Mouse (Mus musculus) limb, embryonic 10.5 days (tissue): ENCODE results near the gene Il4. TPM values are rescaled to one million over a fixed set of nuclear protein-coding genes. Genes with fewer than 3 reads are reported as not detected.
A peak's percentile ranks its signal among the peaks of the same experiment; 100 is the strongest.
"Not testable (repeated sequence)": the region's sequence is repeated elsewhere in the genome, so short reads cannot be mapped to it uniquely, and the experiment has no call there.

Experiments used
- DNase-seq: peaks from one replicate; pipeline ENCODE4 v3.0.0-alpha.2; 2017; ENCODE audit warnings: low spot score
- H3K27ac ChIP-seq: fragments of 300-500 bp; sonication (generic); 2 replicates; pipeline ENCODE4 v1.5.1; 2016; ENCODE audit warnings: mild to moderate bottlenecking
- H3K27me3 ChIP-seq: fragments of 300-500 bp; sonication (generic); 2 replicates; pipeline ENCODE4 v1.6.1; 2016; ENCODE audit warnings: low read depth, mild to moderate bottlenecking; ENCODE audit not compliant: poor library complexity, severe bottlenecking
- H3K36me3 ChIP-seq: fragments of 300-500 bp; sonication (generic); 2 replicates; pipeline ENCODE4 v1.6.1; 2016; ENCODE audit warnings: mild to moderate bottlenecking, moderate library complexity
- H3K4me1 ChIP-seq: fragments of 300-500 bp; sonication (generic); 2 replicates; pipeline ENCODE4 v1.6.1; 2016
- H3K4me3 ChIP-seq: fragments of 300-500 bp; sonication (generic); 2 replicates; pipeline ENCODE4 v1.5.1; 2016; ENCODE audit warnings: mild to moderate bottlenecking, moderate library complexity
- H3K9me3 ChIP-seq: fragments of 300-500 bp; sonication (generic); replicated peaks from 2 replicates; pipeline ENCODE4 v1.6.1; 2016; ENCODE audit warnings: mild to moderate bottlenecking
- WGBS: fragments of 180-500 bp; shearing (Covaris S2); methylation state at CpG from one replicate; pipeline ENCODE4 v1.1.7; 2016; 5-methylcytosine and 5-hydroxymethylcytosine counted together
- polyA plus RNA-seq: library from polyadenylated mRNA; unstranded; fragments of >200 nt; fragmentation: Nextera tagmentation; extraction: Ambion mirVana; gene quantifications from 2 replicates; pipeline ENCODE4 v1.2.1, GENCODE M21; 2016

Gene Il4
- polyA plus RNA-seq, 1 experiment from 2014 or later, result 0.58 TPM

DNA sequence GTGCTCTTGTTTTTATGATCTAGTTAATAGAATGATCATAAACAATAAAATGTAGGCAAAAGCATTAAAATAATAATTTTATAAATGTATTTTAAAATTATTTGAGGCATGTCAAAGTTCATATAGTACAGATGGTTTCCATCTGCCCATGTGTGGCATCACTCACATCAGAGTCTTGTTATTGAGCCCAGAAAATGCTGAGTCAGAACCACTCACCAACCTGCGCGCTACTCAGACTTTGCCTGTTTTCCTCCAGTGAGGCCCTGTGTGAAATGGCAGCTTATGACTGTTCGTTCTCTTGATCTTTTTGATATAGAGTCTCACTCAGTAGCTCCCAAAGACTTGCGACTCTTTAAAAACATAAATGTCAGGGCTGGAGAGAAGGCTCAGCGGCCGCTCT lies 33.0 kb downstream of the Il4 start:
- H3K36me3 ChIP-seq, result peaks cover 69% of the 10 kb centered on the region
- 0 out of 2 replicates have a peak, but pooled peaks cover 4% of the 10 kb centered on the region for H3K4me1 ChIP-seq
- no peak overlapping the region for H3K27ac ChIP-seq
- no peak overlapping the region for H3K4me3 ChIP-seq
- no peaks in the 10 kb centered on the region for H3K27me3 ChIP-seq
- 94% methylated on average over 6 of the region's 6 CpGs for WGBS
- no peak for DNase-seq
- no peaks in the 10 kb centered on the region for H3K9me3 ChIP-seq

DNA sequence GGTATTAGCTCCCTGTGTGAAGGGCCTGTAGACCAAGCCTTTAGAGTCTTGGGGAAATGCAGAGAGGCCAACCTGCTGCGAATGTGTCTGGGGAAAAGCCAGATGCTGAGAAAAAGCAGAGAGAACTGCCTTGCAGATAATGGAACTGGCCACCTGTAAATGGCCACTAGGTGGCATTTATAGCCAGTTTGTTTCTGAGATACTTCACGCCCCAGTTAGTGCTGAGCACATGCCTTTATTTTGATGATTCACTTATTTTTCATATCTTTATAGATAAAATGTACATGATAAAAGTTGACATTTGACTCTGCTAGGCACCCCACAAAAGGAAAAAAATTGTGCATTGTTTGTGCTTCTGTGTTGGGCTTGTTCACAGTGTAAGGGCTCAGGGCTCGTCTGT lies 33.6 kb downstream of the Il4 start:
- H3K36me3 ChIP-seq, result peaks cover 75% of the 10 kb centered on the region
- 75% methylated on average over 3 of the region's 3 CpGs for WGBS
- peak; percentile 36 for DNase-seq

GRCm38 (mm10) chr11:53583151-53583550 lies 35.3 kb downstream of the Il4 start:
- no peaks in the 10 kb centered on the region for H3K27me3 ChIP-seq
- DNase-seq, result no peak
- H3K27ac ChIP-seq, result no peak overlapping the region
- 0 out of 2 replicates have a peak, but pooled peaks cover 4% of the 10 kb centered on the region for H3K4me1 ChIP-seq
- WGBS, result 85% methylated on average over 10 of the region's 10 CpGs
- no peak overlapping the region for H3K4me3 ChIP-seq
- H3K36me3 ChIP-seq, result peaks cover 74% of the 10 kb centered on the region
- H3K9me3 ChIP-seq, result no peaks in the 10 kb centered on the region

More for the DNA sequence above, 33.6 kb downstream of the Il4 start:
- H3K27ac ChIP-seq, result no peak overlapping the region
- H3K9me3 ChIP-seq, result no peaks in the 10 kb centered on the region
- H3K4me1 ChIP-seq, result 0 out of 2 replicates have a peak, but pooled peaks cover 4% of the 10 kb centered on the region
- H3K4me3 ChIP-seq, result no peak overlapping the region
- H3K27me3 ChIP-seq, result no peaks in the 10 kb centered on the region

- Histone ChIP-seq H3K36me3 (peaks cover 64% of the 10 kb centered on the region), H3K27me3 (no peaks in the 10 kb centered on the region), H3K9me3 (no peaks in the 10 kb centered on the region), H3K27ac (no peak overlapping the region), H3K4me1 (no peaks in the 10 kb centered on the region), H3K4me3 (no peak overlapping the region)
- WGBS, result over 99% methylated on average over 3 of the region's 3 CpGs
- no peak for DNase-seq
These were observed 37.9 kb downstream of the Il4 start for GRCm38 (mm10) chr11:53580562-53580961.

DNA sequence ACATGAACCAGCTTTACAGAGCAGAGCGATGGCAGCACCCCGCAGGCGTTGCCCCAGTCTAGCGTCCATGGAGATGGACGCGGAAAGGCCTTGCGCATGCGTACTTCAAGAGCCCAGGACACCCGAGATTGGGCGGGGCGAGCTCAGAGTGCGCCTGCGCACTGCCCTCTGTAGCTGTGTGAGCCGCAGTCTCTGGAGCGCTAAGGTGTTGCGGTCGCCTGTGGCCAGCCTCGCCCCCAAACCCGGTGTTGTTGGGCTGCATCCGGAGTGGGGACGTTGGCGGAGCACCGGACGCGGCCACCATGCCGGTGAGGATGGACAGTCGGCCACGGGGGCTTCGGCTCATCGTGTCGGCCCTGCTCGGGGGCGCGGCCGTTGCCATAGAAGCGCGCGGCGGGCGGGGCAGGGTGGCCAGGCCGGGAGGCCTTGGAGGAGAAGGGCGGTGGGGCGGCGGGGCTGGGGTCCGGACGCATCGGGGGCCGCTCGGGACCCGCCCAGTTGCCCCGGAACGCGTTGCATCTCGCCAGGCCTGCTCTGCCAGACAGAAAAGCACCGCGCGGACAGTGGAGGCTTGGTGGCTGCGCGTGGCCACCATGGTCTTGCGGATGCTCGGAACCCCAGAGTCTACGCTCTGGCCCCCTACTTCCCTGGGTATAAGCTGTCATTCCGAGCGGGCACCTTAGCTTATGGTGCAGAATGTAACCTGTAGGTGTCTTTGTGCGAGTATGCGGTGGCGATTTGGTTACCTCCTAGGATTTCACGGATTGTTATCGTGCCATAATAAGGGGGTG lies 51.0 kb downstream of the Il4 start, which contains the start of gene Kif3a:
Kif3a (plus strand) TSS at position 156 of the 791 bp plus-strand sequence.
- no peaks in the 10 kb centered on the region for H3K9me3 ChIP-seq
- peak within 1 kb of the TSS; percentile 90 for H3K27ac ChIP-seq
- peak; percentile 97 for DNase-seq
- 1% methylated on average over 60 of the region's 69 CpGs for WGBS
- H3K36me3 ChIP-seq, result peaks cover 10% of the 10 kb centered on the region
- H3K4me3 ChIP-seq, result peak within 1 kb of the TSS; percentile 95
- peaks cover 19% of the 10 kb centered on the region for H3K4me1 ChIP-seq
- no peaks in the 10 kb centered on the region for H3K27me3 ChIP-seq

DNA sequence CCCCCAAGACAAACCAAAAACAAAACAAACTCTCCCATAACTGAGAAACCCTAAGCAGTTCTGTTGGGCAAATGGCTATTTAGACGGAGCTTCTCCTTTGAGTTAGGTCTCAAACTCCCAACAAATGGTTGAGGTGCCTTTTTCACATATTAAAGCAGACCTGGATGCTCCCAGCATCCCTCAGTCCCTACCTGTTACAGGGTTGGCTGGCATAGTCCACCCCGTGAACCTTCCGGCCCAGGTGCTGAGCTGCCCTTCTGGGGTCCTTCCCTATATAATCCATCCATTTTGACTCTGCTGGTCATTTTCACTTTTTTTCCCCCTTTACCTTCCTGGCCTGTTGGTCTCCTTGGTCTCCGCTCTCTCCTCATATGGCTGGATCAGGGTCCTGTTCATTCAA lies 51.8 kb downstream of the Il4 start:
- Histone ChIP-seq H3K27me3 (no peaks in the 10 kb centered on the region), H3K9me3 (no peaks in the 10 kb centered on the region), H3K4me3 (peak overlapping the region; percentile 95), H3K36me3 (peaks cover 6% of the 10 kb centered on the region), H3K4me1 (peaks cover 19% of the 10 kb centered on the region), H3K27ac (peak overlapping the region; percentile 90)
- DNase-seq, result no peak
- 85% methylated on average over 4 of the region's 4 CpGs for WGBS

GRCm38 (mm10) chr11:53561986-53562385 lies 56.5 kb downstream of the Il4 start:
- no peaks in the 10 kb centered on the region for H3K36me3 ChIP-seq
- peaks cover 5% of the 10 kb centered on the region for H3K4me1 ChIP-seq
- H3K27ac ChIP-seq, result no peak overlapping the region
- no peak for DNase-seq
- H3K4me3 ChIP-seq, result no peak overlapping the region
- no peaks in the 10 kb centered on the region for H3K9me3 ChIP-seq
- H3K27me3 ChIP-seq, result no peaks in the 10 kb centered on the region
- 84% methylated on average over 2 of the region's 2 CpGs for WGBS

DNA sequence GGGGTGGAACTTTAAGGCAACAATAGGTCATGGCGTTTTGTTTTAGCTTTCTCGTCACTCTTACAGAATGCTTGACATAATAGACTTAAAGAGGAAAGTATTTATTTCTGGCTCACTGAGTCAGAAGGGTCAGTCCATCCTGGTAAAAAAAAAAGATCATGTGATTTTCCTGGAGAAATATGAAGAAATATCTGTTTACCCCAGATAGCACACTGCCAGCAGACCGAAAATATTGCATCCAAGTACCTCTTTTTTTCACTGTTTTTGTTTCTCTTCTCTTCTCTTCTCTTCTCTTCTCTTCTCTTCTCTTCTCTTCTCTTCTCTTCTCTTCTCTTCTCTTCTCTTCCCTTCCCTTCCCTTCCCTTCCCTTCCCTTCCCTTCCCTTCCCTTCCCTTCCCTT lies 58.5 kb downstream of the Il4 start:
- H3K4me1 ChIP-seq, DNase-seq, H3K9me3 ChIP-seq, H3K36me3 ChIP-seq, H3K4me3 ChIP-seq, H3K27me3 ChIP-seq, H3K27ac ChIP-seq: not testable (repeated sequence)
- WGBS, result 92% methylated on average over 2 of the region's 3 CpGs

DNA sequence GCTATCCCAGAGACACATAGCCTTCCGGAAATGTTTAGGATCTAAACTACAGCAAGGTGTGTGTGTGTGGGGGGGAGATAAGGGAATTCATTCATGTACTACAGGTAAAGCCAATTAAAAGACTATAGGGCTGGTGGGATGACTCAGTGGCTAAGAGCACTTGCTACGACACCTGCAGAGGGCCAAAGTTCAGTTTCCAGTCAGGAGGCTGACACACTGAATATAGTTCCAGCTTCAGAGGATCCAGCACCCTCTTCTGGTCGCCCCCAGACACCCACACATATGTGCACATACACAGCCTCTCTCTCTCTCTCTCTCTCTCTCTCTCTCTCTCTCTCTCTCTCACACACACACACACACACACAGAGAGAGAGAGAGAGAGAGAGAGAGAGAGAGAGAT lies 60.5 kb downstream of the Il4 start:
- DNase-seq, H3K36me3 ChIP-seq, H3K27me3 ChIP-seq, H3K4me3 ChIP-seq, H3K27ac ChIP-seq, H3K9me3 ChIP-seq, H3K4me1 ChIP-seq: not testable (repeated sequence)
- WGBS, result 78% methylated on average over 2 of the region's 3 CpGs

DNA sequence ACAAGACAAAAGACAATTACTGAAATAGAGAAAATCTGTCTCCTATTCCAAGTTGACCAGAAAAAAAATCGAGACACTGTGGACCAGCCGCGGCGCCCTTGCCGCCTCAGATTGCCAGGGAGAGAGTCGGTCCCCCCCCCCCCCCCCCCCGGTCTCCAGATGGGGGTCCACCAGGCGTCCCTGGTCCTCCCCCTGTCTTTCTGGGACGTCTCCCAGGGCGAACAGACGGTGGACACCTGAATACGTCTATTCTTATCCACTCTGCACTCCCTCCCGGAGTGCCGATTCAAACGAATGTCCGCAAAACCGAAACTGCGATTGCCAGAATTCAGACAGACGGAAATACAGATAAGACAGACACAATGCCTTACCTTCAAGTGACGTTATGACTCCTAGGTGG lies 61.9 kb downstream of the Il4 start:
- H3K27ac ChIP-seq, H3K4me1 ChIP-seq, H3K27me3 ChIP-seq, H3K36me3 ChIP-seq, H3K9me3 ChIP-seq, DNase-seq, H3K4me3 ChIP-seq: not testable (repeated sequence)
- 89% methylated on average over 13 of the region's 20 CpGs for WGBS

Other genes starting within 250 kb of the Il4 start
- 0.51 TPM in 1 of 2 replicates, not detected in the other for gene Leap2, start 195.5 kb downstream of the Il4 start, polyA plus RNA-seq
- 491 and 544 TPM in 2 replicates for gene Uqcrq, start 187.8 kb downstream of the Il4 start, polyA plus RNA-seq
- 0.66 and 0.79 TPM in 2 replicates for gene Gdf9, start 187.6 kb downstream of the Il4 start, polyA plus RNA-seq
- gene Gm10447, start 161.6 kb downstream of the Il4 start, polyA plus RNA-seq, result 0.08 and 0.14 TPM in 2 replicates
- gene Shroom1, start 161.5 kb downstream of the Il4 start, polyA plus RNA-seq, result 1.8 and 3.9 TPM in 2 replicates
- not detected in 2 replicates for gene Gm9837, start 148.2 kb downstream of the Il4 start, polyA plus RNA-seq
- not detected in 2 replicates for gene Gm9945, start 138.5 kb downstream of the Il4 start, polyA plus RNA-seq
- 0.13 and 0.51 TPM in 2 replicates for gene Sowaha, start 138.4 kb downstream of the Il4 start, polyA plus RNA-seq
- 18.6 and 22.8 TPM in 2 replicates for gene Sept8, start 99.4 kb downstream of the Il4 start, polyA plus RNA-seq
- gene Kif3a, start 51.3 kb downstream of the Il4 start, polyA plus RNA-seq, result 52.0 and 69.4 TPM in 2 replicates
- gene Il13, start 16.0 kb upstream of the Il4 start, polyA plus RNA-seq, result not detected in 2 replicates
- 24.2 and 28.1 TPM in 2 replicates for gene Rad50, start 88.7 kb upstream of the Il4 start, polyA plus RNA-seq
- gene Il5, start 102.1 kb upstream of the Il4 start, polyA plus RNA-seq, result not detected in 2 replicates
- 5.0 and 8.2 TPM in 2 replicates for gene Irf1, start 151.3 kb upstream of the Il4 start, polyA plus RNA-seq
- gene Gm17334, start 154.5 kb upstream of the Il4 start, polyA plus RNA-seq, result not detected in 2 replicates
- gene Gm12216, start 240.6 kb upstream of the Il4 start, polyA plus RNA-seq, result 0.41 TPM in 1 of 2 replicates, not detected in the other